Mouse (Mus musculus) MEL (cell line): Measurements from ENCODE around the gene Lhx3. TPM values are rescaled to one million over a fixed set of nuclear protein-coding genes. Genes with fewer than 3 reads are reported as not detected.

Experiments
- DNase-seq: peaks from one replicate; pipeline ENCODE4 v3.0.0; 2011; ENCODE audit warnings: low read depth, low spot score
- H3K27ac ChIP-seq: 2 replicates; pipeline ENCODE4 v1.5.1; 2012; ENCODE audit warnings: low read depth, mild to moderate bottlenecking, control low read depth, low read length, moderate library complexity; ENCODE audit not compliant: control insufficient read depth
- H3K27me3 ChIP-seq, 2 experiments: fragments of 150-350 bp in 1 of 2; sonication (generic) in 1 of 2; 2 replicates each; pipeline ENCODE4 v1.6.1; 2012; ENCODE audit warnings: low read length in 2 of 2, mild to moderate bottlenecking in 2 of 2, improper control_type of control experiment in 1 of 2, moderate library complexity in 1 of 2; ENCODE audit not compliant: insufficient read depth in 2 of 2, control insufficient read depth in 1 of 2
- H3K36me3 ChIP-seq, 2 experiments: 2 replicates each; pipeline ENCODE4 v1.6.1; 2012 to 2014; ENCODE audit warnings: low read length in 2 of 2, improper control_type of control experiment in 1 of 2, inconsistent platforms in 1 of 2, mild to moderate bottlenecking in 1 of 2; ENCODE audit not compliant: insufficient read depth in 2 of 2, control insufficient read depth in 1 of 2
- H3K4me1 ChIP-seq, 2 experiments: fragments of 150-350 bp in 1 of 2; sonication (generic) in 1 of 2; 2 replicates each; pipeline ENCODE4 v1.6.1; 2012; ENCODE audit warnings: low read length in 2 of 2, improper control_type of control experiment in 1 of 2, mild to moderate bottlenecking in 1 of 2; ENCODE audit not compliant: insufficient read depth in 2 of 2, control insufficient read depth in 1 of 2
- H3K4me3 ChIP-seq, 2 experiments: fragments of 150-350 bp in 1 of 2; sonication (generic) in 1 of 2; 2 replicates each; pipeline ENCODE4 v1.5.1; 2012; ENCODE audit warnings: low read depth in 2 of 2, low read length in 2 of 2, mild to moderate bottlenecking in 2 of 2, moderate library complexity in 2 of 2, control low read depth in 1 of 2, improper control_type of control experiment in 1 of 2; ENCODE audit not compliant: control insufficient read depth in 1 of 2, insufficient read depth in 1 of 2
- H3K79me2 ChIP-seq: 2 replicates; pipeline ENCODE4 v1.6.1; 2012; ENCODE audit warnings: mild to moderate bottlenecking, low read length, moderate library complexity; ENCODE audit not compliant: control insufficient read depth, poor library complexity, insufficient read depth
- H3K9ac ChIP-seq: 2 replicates; pipeline ENCODE4 v1.6.1; 2012; ENCODE audit warnings: low read depth, mild to moderate bottlenecking, control low read depth, low read length, moderate library complexity; ENCODE audit not compliant: control insufficient read depth, poor library complexity, severe bottlenecking
- H3K9me3 ChIP-seq: fragments of 150-350 bp; sonication (generic); replicated peaks from 2 replicates; pipeline ENCODE4 v1.6.1; 2012; ENCODE audit warnings: mild to moderate bottlenecking, low read length, improper control_type of control experiment, moderate library complexity; ENCODE audit not compliant: insufficient read depth
- BHLHE40 ChIP-seq: IDR thresholded peaks from 2 replicates; pipeline ENCODE4 v1.6.1; 2012; ENCODE audit warnings: low read depth, mild to moderate bottlenecking, inconsistent platforms, low read length, improper control_type of control experiment, borderline replicate concordance
- CHD1 ChIP-seq: IDR thresholded peaks from 2 replicates; pipeline ENCODE4 v1.6.1; 2012; ENCODE audit warnings: low read depth, mild to moderate bottlenecking, inconsistent platforms, low read length, improper control_type of control experiment
- CHD2 ChIP-seq: IDR thresholded peaks from 2 replicates; pipeline ENCODE4 v1.6.1; 2011; ENCODE audit warnings: low read length, improper control_type of control experiment
- CTCF ChIP-seq, 3 experiments: IDR thresholded peaks in 2 of 3; conservative IDR thresholded peaks in 1 of 3; 2 replicates each; pipeline ENCODE4 v1.5.1; 2011 to 2012; ENCODE audit warnings: low read length in 3 of 3, low read depth in 2 of 3, mild to moderate bottlenecking in 2 of 3, improper control_type of control experiment in 1 of 3, inconsistent platforms in 1 of 3, mixed read lengths in 1 of 3, moderate library complexity in 1 of 3; ENCODE audit not compliant: control insufficient read depth in 1 of 3, insufficient read depth in 1 of 3, poor library complexity in 1 of 3, severe bottlenecking in 1 of 3
- E2F4 ChIP-seq: IDR thresholded peaks from 2 replicates; pipeline ENCODE4 v1.6.1; 2011; ENCODE audit warnings: low read depth, low read length, improper control_type of control experiment, borderline replicate concordance
- ELF1 ChIP-seq: IDR thresholded peaks from 2 replicates; pipeline ENCODE4 v1.6.1; 2014; ENCODE audit warnings: low read depth, mild to moderate bottlenecking, inconsistent platforms, low read length, improper control_type of control experiment, moderate library complexity
- EP300 ChIP-seq, 2 experiments: IDR thresholded peaks; 2 replicates each; pipeline ENCODE4 v1.6.1; 2011; ENCODE audit warnings: improper control_type of control experiment in 2 of 2, low read length in 2 of 2, low read depth in 1 of 2, mild to moderate bottlenecking in 1 of 2
- ETS1 ChIP-seq: IDR thresholded peaks from 2 replicates; pipeline ENCODE4 v1.6.1; 2012; ENCODE audit warnings: low read depth, mild to moderate bottlenecking, inconsistent platforms, low read length, improper control_type of control experiment, moderate library complexity
- GABPA ChIP-seq: IDR thresholded peaks from 2 replicates; pipeline ENCODE4 v1.6.1; 2012; ENCODE audit warnings: low read depth, mild to moderate bottlenecking, inconsistent platforms, low read length, improper control_type of control experiment, moderate library complexity
- GATA1 ChIP-seq: IDR thresholded peaks from 2 replicates; pipeline ENCODE4 v1.6.1; 2011; ENCODE audit warnings: low read depth, low read length, improper control_type of control experiment
- HCFC1 ChIP-seq: IDR thresholded peaks from 2 replicates; pipeline ENCODE4 v1.6.1; 2012; ENCODE audit warnings: low read depth, mild to moderate bottlenecking, inconsistent platforms, low read length, improper control_type of control experiment, moderate library complexity
- JUND ChIP-seq: IDR thresholded peaks from 2 replicates; pipeline ENCODE4 v1.6.1; 2011; ENCODE audit warnings: low read depth, mild to moderate bottlenecking, improper control_type of control experiment, low read length
- KAT2A ChIP-seq: conservative IDR thresholded peaks from 2 replicates; pipeline ENCODE4 v1.6.1; 2012; ENCODE audit warnings: low read depth, low read length, improper control_type of control experiment, inconsistent platforms
- MAFK ChIP-seq: IDR thresholded peaks from 2 replicates; pipeline ENCODE4 v1.6.1; 2011; ENCODE audit warnings: low read depth, mild to moderate bottlenecking, low read length, improper control_type of control experiment, borderline replicate concordance
- MAX ChIP-seq: IDR thresholded peaks from 2 replicates; pipeline ENCODE4 v1.6.1; 2011; ENCODE audit warnings: low read length, improper control_type of control experiment
- MAZ ChIP-seq: IDR thresholded peaks from 2 replicates; pipeline ENCODE4 v1.6.1; 2012; ENCODE audit warnings: low read depth, mild to moderate bottlenecking, inconsistent platforms, low read length, improper control_type of control experiment
- MEF2A ChIP-seq: IDR thresholded peaks from 2 replicates; pipeline ENCODE4 v1.6.1; 2014; ENCODE audit warnings: low read depth, mild to moderate bottlenecking, inconsistent platforms, low read length, improper control_type of control experiment; ENCODE audit not compliant: poor library complexity, insufficient replicate concordance, severe bottlenecking; ENCODE audit errors: extremely low read depth
- MXI1 ChIP-seq: IDR thresholded peaks from 2 replicates; pipeline ENCODE4 v1.6.1; 2011; ENCODE audit warnings: mild to moderate bottlenecking, low read depth, low read length, improper control_type of control experiment
- MYB ChIP-seq: IDR thresholded peaks from 2 replicates; pipeline ENCODE4 v1.6.1; 2011; ENCODE audit warnings: mild to moderate bottlenecking, low read depth, low read length, improper control_type of control experiment
- MYC ChIP-seq: IDR thresholded peaks from 2 replicates; pipeline ENCODE4 v1.6.1; 2011; ENCODE audit warnings: low read depth, mild to moderate bottlenecking, low read length, improper control_type of control experiment, moderate library complexity
- NELFE ChIP-seq: IDR thresholded peaks from 2 replicates; pipeline ENCODE4 v1.6.1; 2011; ENCODE audit warnings: low read depth, low read length, improper control_type of control experiment
- NRF1 ChIP-seq: IDR thresholded peaks from 2 replicates; pipeline ENCODE4 v1.6.1; 2014; ENCODE audit warnings: low read depth, mild to moderate bottlenecking, inconsistent platforms, low read length, improper control_type of control experiment, moderate library complexity; ENCODE audit not compliant: poor library complexity, insufficient read depth, severe bottlenecking
- POLR2A ChIP-seq, 2 experiments: IDR thresholded peaks; 2 replicates each; pipeline ENCODE4 v1.6.1; 2011 to 2012; ENCODE audit warnings: low read length in 2 of 2, mild to moderate bottlenecking in 2 of 2, control low read depth in 1 of 2, improper control_type of control experiment in 1 of 2, low read depth in 1 of 2, moderate library complexity in 1 of 2; ENCODE audit not compliant: control insufficient read depth in 1 of 2, insufficient read depth in 1 of 2, poor library complexity in 1 of 2
- POLR2AphosphoS2 ChIP-seq: IDR thresholded peaks from 2 replicates; pipeline ENCODE4 v1.6.1; 2011; ENCODE audit warnings: low read length, improper control_type of control experiment
- POLR2AphosphoS5 ChIP-seq: IDR thresholded peaks from 2 replicates; pipeline ENCODE4 v1.6.1; 2012; ENCODE audit warnings: low read depth, borderline replicate concordance, mild to moderate bottlenecking, inconsistent platforms, low read length, moderate library complexity, mixed read lengths
- RAD21 ChIP-seq: IDR thresholded peaks from 2 replicates; pipeline ENCODE4 v1.6.1; 2011; ENCODE audit warnings: mild to moderate bottlenecking, low read depth, low read length, improper control_type of control experiment
- SIN3A ChIP-seq: IDR thresholded peaks from 2 replicates; pipeline ENCODE4 v1.6.1; 2012; ENCODE audit warnings: low read length, improper control_type of control experiment, inconsistent platforms
- SMC3 ChIP-seq: IDR thresholded peaks from 2 replicates; pipeline ENCODE4 v1.6.1; 2011; ENCODE audit warnings: low read depth, low read length, improper control_type of control experiment
- TAL1 ChIP-seq: IDR thresholded peaks from 2 replicates; pipeline ENCODE4 v1.6.1; 2012; ENCODE audit warnings: mild to moderate bottlenecking, inconsistent platforms, low read length, moderate library complexity, mixed read lengths
- TBP ChIP-seq: IDR thresholded peaks from 2 replicates; pipeline ENCODE4 v1.8.0; 2011; ENCODE audit warnings: low read depth, low read length, improper control_type of control experiment
- TCF12 ChIP-seq: IDR thresholded peaks from 2 replicates; pipeline ENCODE4 v1.6.1; 2014; ENCODE audit warnings: low read depth, mild to moderate bottlenecking, inconsistent platforms, low read length, improper control_type of control experiment, moderate library complexity
- UBTF ChIP-seq: IDR thresholded peaks from 2 replicates; pipeline ENCODE4 v1.6.1; 2012; ENCODE audit warnings: low read depth, mild to moderate bottlenecking, inconsistent platforms, low read length, improper control_type of control experiment, moderate library complexity, borderline replicate concordance; ENCODE audit not compliant: insufficient read depth
- USF1 ChIP-seq: IDR thresholded peaks from 2 replicates; pipeline ENCODE4 v1.6.1; 2014; ENCODE audit warnings: low read depth, mild to moderate bottlenecking, inconsistent platforms, low read length, improper control_type of control experiment, moderate library complexity
- USF2 ChIP-seq, 2 experiments: IDR thresholded peaks; 2 replicates each; pipeline ENCODE4 v1.6.1; 2011 to 2012; ENCODE audit warnings: improper control_type of control experiment in 2 of 2, low read length in 2 of 2, borderline replicate concordance in 1 of 2, inconsistent platforms in 1 of 2, low read depth in 1 of 2, mild to moderate bottlenecking in 1 of 2; ENCODE audit not compliant: insufficient read depth in 1 of 2
- ZC3H11A ChIP-seq: IDR thresholded peaks from 2 replicates; pipeline ENCODE4 v1.6.1; 2012; ENCODE audit warnings: low read depth, mild to moderate bottlenecking, inconsistent platforms, low read length, improper control_type of control experiment
- ZKSCAN1 ChIP-seq: IDR thresholded peaks from 2 replicates; pipeline ENCODE4 v1.6.1; 2012; ENCODE audit warnings: low read depth, mild to moderate bottlenecking, inconsistent platforms, low read length, improper control_type of control experiment, moderate library complexity
- ZMIZ1 ChIP-seq: IDR thresholded peaks from 2 replicates; pipeline ENCODE4 v1.6.1; 2012; ENCODE audit warnings: low read depth, mild to moderate bottlenecking, inconsistent platforms, low read length, improper control_type of control experiment, moderate library complexity
- ZNF384 ChIP-seq: IDR thresholded peaks from 2 replicates; pipeline ENCODE4 v1.6.1; 2012; ENCODE audit warnings: low read depth, mild to moderate bottlenecking, inconsistent platforms, low read length, improper control_type of control experiment
- polyA plus RNA-seq, 2 experiments: library from polyadenylated mRNA; stranded (reverse) in 1 of 2; unstranded in 1 of 2; fragments of >175 nt in 1 of 2; fragments of >200 nt in 1 of 2; gene quantifications; 2 replicates each; pipeline versions ENCODE4 v1.2.1 to v1.2.4; 2012; ENCODE audit warnings: low replicate concordance in 2 of 2, low read depth in 1 of 2; ENCODE audit not compliant: insufficient read length in 2 of 2, insufficient read depth in 1 of 2, missing spikeins in 1 of 2
- total RNA-seq: library from RNA; depleted of rRNA; stranded (reverse); fragments of 300-350 nt; gene quantifications from 2 replicates; pipeline ENCODE4 v1.2.3, GENCODE M21; 2012

Gene Lhx3
- total and polyA plus RNA-seq, 3 experiments, result not detected

DNA sequence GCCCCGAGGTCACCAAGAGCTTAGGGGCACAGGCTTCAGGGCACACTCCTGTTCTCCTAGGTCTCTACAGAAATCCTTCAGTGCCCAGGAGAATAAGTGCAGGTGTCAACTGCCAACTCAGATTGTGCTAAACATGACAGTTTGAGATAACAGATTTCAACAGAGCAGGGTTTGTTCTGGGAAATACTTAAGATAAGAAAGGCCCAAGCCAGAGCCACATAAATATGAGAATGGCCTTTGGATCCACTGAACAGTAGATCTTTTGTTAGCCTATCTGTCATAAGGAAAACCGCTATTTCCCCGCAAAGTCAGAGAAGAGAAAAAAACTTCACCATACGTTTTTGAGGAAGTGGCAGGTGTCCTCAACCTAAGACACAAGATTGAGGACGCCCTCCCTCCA lies 26.2 kb upstream of the Lhx3 start:
- Histone ChIP-seq H3K36me3 (peaks cover 0 to 24% of the 10 kb centered on the region in 2 experiments; a peak in 2 of 4 replicates), H3K79me2 (peaks cover 9% of the 10 kb centered on the region), H3K27ac (no peak overlapping the region), H3K9me3 (no peaks in the 10 kb centered on the region), H3K4me1 (peaks cover 5 to 23% of the 10 kb centered on the region in 2 experiments; a peak in 3 of 4 replicates), H3K9ac (no peak overlapping the region), H3K4me3 (no peak overlapping the region), H3K27me3 (no peaks in the 10 kb centered on the region)
- DNase-seq, result peak; percentile 50
- peak; percentile 61 for TF ChIP-seq ZNF384
- TF ChIP-seq USF2 (IDR thresholded peaks at IDR 0.05; ENCODE audit: borderline replicate concordance in 1 of 2, insufficient read depth in 1 of 2, low read depth in 1 of 2, low read length in 2 of 2), result no peak
- TF ChIP-seq SMC3, result no peak
- TF ChIP-seq MYC, result no peak
- no peak for TF ChIP-seq E2F4
- no peak for TF ChIP-seq GABPA
- TF ChIP-seq MAFK, result 0 out of 2 replicates have a peak, but pooled peaks have one; percentile 29
- peak; percentile 92 for TF ChIP-seq TCF12
- TF ChIP-seq EP300 (IDR thresholded peaks at IDR 0.05; ENCODE audit: low read depth in 1 of 2, low read length in 2 of 2), result peak; percentile 74 to 93
- TF ChIP-seq BHLHE40, result 0 out of 2 replicates have a peak, but pooled peaks have one; percentile 37
- TF ChIP-seq TBP, result no peak
- no peak for TF ChIP-seq CTCF (IDR thresholded peaks at IDR 0.05 in 2 of 3, conservative IDR thresholded peaks at IDR 0.05 in 1 of 3; ENCODE audit: control insufficient read depth in 1 of 3, insufficient read depth in 1 of 3, low read depth in 2 of 3, low read length in 3 of 3, poor library complexity in 1 of 3, severe bottlenecking in 1 of 3)
- no peak for TF ChIP-seq ELF1
- no peak for TF ChIP-seq ZMIZ1
- TF ChIP-seq USF1, result no peak
- TF ChIP-seq MEF2A, result no peak
- TF ChIP-seq POLR2AphosphoS2, result no peak
- no peak for TF ChIP-seq ZC3H11A
- no peak for TF ChIP-seq NRF1
- peak; percentile 74 for TF ChIP-seq GATA1
- no peak for TF ChIP-seq CHD1
- peak; percentile 74 for TF ChIP-seq ETS1
- TF ChIP-seq MAX, result no peak
- no peak for TF ChIP-seq MAZ
- TF ChIP-seq ZKSCAN1, result no peak
- TF ChIP-seq POLR2AphosphoS5, result no peak
- no peak for TF ChIP-seq RAD21
- peak; percentile 80 for TF ChIP-seq MYB
- TF ChIP-seq CHD2, result no peak
- TF ChIP-seq POLR2A (IDR thresholded peaks at IDR 0.05; ENCODE audit: control insufficient read depth in 1 of 2, insufficient read depth in 1 of 2, low read depth in 1 of 2, low read length in 2 of 2, poor library complexity in 1 of 2), result no peak
- peak; percentile 72; the same call in 1 of the 2 replicates for TF ChIP-seq MXI1
- no peak for TF ChIP-seq UBTF
- no peak for TF ChIP-seq KAT2A
- TF ChIP-seq HCFC1, result no peak
- TF ChIP-seq SIN3A, result peak; percentile 58; the same call in 1 of the 2 replicates
- peak; percentile 56 for TF ChIP-seq TAL1
- no peak for TF ChIP-seq NELFE
- no peak for TF ChIP-seq JUND
